Mouse (Mus musculus) myocyte (in vitro differentiated cells): ENCODE data around the gene Actl6a.

ENCODE experiments used
- CEBPB ChIP-seq: IDR thresholded peaks from 2 replicates; pipeline ENCODE4 v1.6.1; 2011; ENCODE audit warnings: mild to moderate bottlenecking, moderate library complexity; ENCODE audit not compliant: poor library complexity, insufficient read depth, severe bottlenecking
- E2F4 ChIP-seq: IDR thresholded peaks from one replicate; pipeline ENCODE4 v1.6.1; 2011; ENCODE audit warnings: mild to moderate bottlenecking, control low read depth, moderate library complexity; ENCODE audit not compliant: insufficient read depth
- MAX ChIP-seq: IDR thresholded peaks from one replicate; pipeline ENCODE4 v1.6.1; 2011; ENCODE audit warnings: low read depth, mild to moderate bottlenecking, control low read depth
- MYOD1 ChIP-seq, 3 experiments: IDR thresholded peaks; one replicate each; pipeline ENCODE4 v1.6.1; 2011; ENCODE audit warnings: control low read depth in 2 of 3, low read depth in 2 of 3, mild to moderate bottlenecking in 2 of 3, moderate library complexity in 1 of 3; ENCODE audit not compliant: insufficient read length in 2 of 3, control insufficient read depth in 1 of 3
- MYOG ChIP-seq, 3 experiments: IDR thresholded peaks; one replicate each; pipeline ENCODE4 v1.6.1; 2011; ENCODE audit warnings: control low read depth in 2 of 3, low read depth in 2 of 3, mild to moderate bottlenecking in 2 of 3; ENCODE audit not compliant: insufficient read length in 2 of 3, control insufficient read depth in 1 of 3, insufficient read depth in 1 of 3
- POLR2A ChIP-seq: IDR thresholded peaks from one replicate; pipeline ENCODE4 v1.6.1; 2011; ENCODE audit warnings: low read depth, mild to moderate bottlenecking, control low read depth, moderate library complexity; ENCODE audit not compliant: insufficient read length
- POLR2AphosphoS2 ChIP-seq: IDR thresholded peaks from one replicate; pipeline ENCODE4 v1.6.1; 2011; ENCODE audit warnings: low read depth, control low read depth; ENCODE audit not compliant: insufficient read length
- REST ChIP-seq: IDR thresholded peaks from one replicate; pipeline ENCODE4 v1.6.1; 2011; ENCODE audit warnings: mild to moderate bottlenecking, control low read depth, moderate library complexity; ENCODE audit not compliant: insufficient read depth, insufficient read length
- TCF12 ChIP-seq: IDR thresholded peaks from one replicate; pipeline ENCODE4 v1.6.1; 2011; ENCODE audit warnings: mild to moderate bottlenecking, control low read depth; ENCODE audit not compliant: poor library complexity, insufficient read depth, severe bottlenecking
- TCF3 ChIP-seq: IDR thresholded peaks from one replicate; pipeline ENCODE4 v1.6.1; 2011; ENCODE audit warnings: low read depth, control low read depth; ENCODE audit not compliant: insufficient read length
- USF1 ChIP-seq: IDR thresholded peaks from one replicate; pipeline ENCODE4 v1.6.1; 2011; ENCODE audit warnings: low read depth, mild to moderate bottlenecking, control low read depth, moderate library complexity

DNA sequence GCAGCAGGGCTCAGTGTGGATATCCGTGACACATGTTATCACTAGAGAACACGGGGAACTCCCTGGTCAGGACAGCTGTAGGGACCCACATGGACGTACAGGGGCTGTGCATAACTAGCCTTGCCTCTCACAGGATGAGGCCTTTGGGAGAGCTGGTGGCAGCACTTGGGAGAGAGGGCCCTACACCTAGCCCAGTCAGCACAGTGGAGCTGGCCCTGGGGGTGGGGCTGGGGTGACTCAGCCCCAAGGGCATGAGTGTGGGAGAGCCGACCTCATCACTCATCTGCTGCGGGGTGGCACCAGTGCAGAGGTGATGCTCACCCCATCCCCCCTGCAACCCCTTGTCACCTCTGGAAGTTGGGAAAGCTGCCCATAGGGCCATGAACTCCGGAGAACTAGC lies 29.7 kb upstream of the Actl6a start:
- TF ChIP-seq POLR2A: no peak
- TF ChIP-seq USF1: no peak
- no peak for TF ChIP-seq MYOG (IDR thresholded peaks at IDR 0.05; ENCODE audit: control insufficient read depth in 1 of 3, insufficient read depth in 1 of 3, insufficient read length in 2 of 3, low read depth in 2 of 3)
- no peak for TF ChIP-seq E2F4
- TF ChIP-seq MAX: no peak
- no peak for TF ChIP-seq REST
- TF ChIP-seq MYOD1 (IDR thresholded peaks at IDR 0.05; ENCODE audit: control insufficient read depth in 1 of 3, insufficient read length in 2 of 3, low read depth in 2 of 3): no peak
- no peak for TF ChIP-seq POLR2AphosphoS2
- TF ChIP-seq TCF12: no peak
- no peak for TF ChIP-seq TCF3
- TF ChIP-seq CEBPB: no peak
